7 mouse cellular contexts compared by ENCODE assay signal in genomic region chr13:38580601-38581457, GRCm38 (mm10). TPM values are rescaled to one million over a fixed set of nuclear protein-coding genes. Genes with fewer than 3 reads are reported as not detected.
A peak's percentile ranks its signal among the peaks of the same experiment; 100 is the strongest.
DNase-seq lines count a peak whose midpoint lies in the region; ATAC-seq and TF ChIP-seq lines count a peak whose summit lies in the region.

No protein-coding gene starts in this region.

- H3K27me3 ChIP-seq in G1E (ENCODE audit: insufficient read depth, low read length): peaks cover 6% of the 10 kb centered on the region; the same call in 1 of the 2 replicates

- H3K4me3 ChIP-seq in G1E (ENCODE audit: low read depth, low read length): no peak overlapping the region
- H3K4me3 ChIP-seq in lung, adult 2 months (replicated peaks; ENCODE audit: extremely low read depth, low read depth, low read length): no peak overlapping the region

- H3K36me3 ChIP-seq in G1E (replicated peaks): no peaks in the 10 kb centered on the region

- no peak for TF ChIP-seq POLR2A in lung, adult 2 months (IDR thresholded peaks at IDR 0.05; ENCODE audit: borderline replicate concordance, extremely low read depth, low read depth, low read length)

- WGBS in lung, adult 2 months: 34% methylated on average over 11 of the region's 11 CpGs

- peak; percentile 41 for DNase-seq in CD4-positive helper T cell, adult 2 months (ENCODE audit: low read depth, low spot score)
- no peak for DNase-seq in G1E (ENCODE audit: low spot score)
- peak; percentile 14 to 15 for DNase-seq in cerebellum, adult 18-20 months
- DNase-seq in heart, adult 11 months: peak; percentile 98
- peak; percentile 79 for DNase-seq in kidney, adult 8-10 months
- peak; percentile 69 for DNase-seq in lung, adult 2 months
- peak; percentile 16 for DNase-seq in spleen, adult 12 weeks (ENCODE audit: low spot score)

- H3K4me1 ChIP-seq in G1E (ENCODE audit: insufficient read depth, low read depth, low read length): peaks cover 10% of the 10 kb centered on the region; the same call in 1 of the 2 replicates
- H3K4me1 ChIP-seq in lung, adult 2 months (ENCODE audit: control insufficient read depth, insufficient read depth, low read length): peaks cover 16% of the 10 kb centered on the region

- no peaks in the 10 kb centered on the region for H3K9me3 ChIP-seq in G1E (replicated peaks)

- TF ChIP-seq CTCF in G1E (IDR thresholded peaks at IDR 0.05; ENCODE audit: low read depth, low read length): 0 out of 2 replicates have a peak, but pooled peaks have one; percentile 23
- peak; percentile 68 for TF ChIP-seq CTCF in lung, adult 2 months (IDR thresholded peaks at IDR 0.05; ENCODE audit: insufficient read depth, low read length)

- ATAC-seq in G1E (ENCODE audit: extremely low read depth, insufficient number of reproducible peaks, low FRiP score, poor library complexity, severe bottlenecking): no peak

RNA-seq across cellular contexts. Expression of gene Txndc5, which starts 52.2 kb away (rescaled TPM):
- total RNA-seq in G1E (2014; fragmentation: Nextera tagmentation) (46.8 and 48.5 TPM in 2 replicates), G1E (2017) (47.1 and 56.3 TPM in 2 replicates)
- 74.9 and 76.7 TPM in 2 replicates for polyA plus RNA-seq in G1E (2012)
- 134 and 151 TPM in 2 replicates for polyA plus RNA-seq in lung, adult 2 months (2012; rRNA removed)

RNA-seq across cellular contexts. Expression of gene Bloc1s5, which starts 54.1 kb away (rescaled TPM):
- total RNA-seq in G1E (2014; fragmentation: Nextera tagmentation): 17.2 and 25.8 TPM in 2 replicates
- total RNA-seq in G1E (2017): 26.6 and 35.2 TPM in 2 replicates
- 8.2 and 10.4 TPM in 2 replicates for polyA plus RNA-seq in G1E (2012)
- 4.2 and 5.6 TPM in 2 replicates for polyA plus RNA-seq in lung, adult 2 months (2012; rRNA removed)
